Mouse (Mus musculus) hindbrain, postnatal 0 days (tissue): ENCODE measurements around the gene 2010111I01Rik. TPM values are rescaled to one million over a fixed set of nuclear protein-coding genes. Genes with fewer than 3 reads are reported as not detected.

Experiments used
- ATAC-seq: fragments of 200-750 bp; cut with Nextera tagmentation; 2 replicates; pipeline ENCODE4 v1.8.0; 2017; ENCODE audit warnings: mild to moderate bottlenecking, moderate TSS enrichment, moderate library complexity
- DNase-seq: peaks from one replicate; pipeline ENCODE4 v3.0.0-alpha.2; 2015; ENCODE audit warnings: low spot score
- H3K27ac ChIP-seq: fragments of 300-500 bp; sonication (generic); 2 replicates; pipeline ENCODE4 v1.5.1; 2014; ENCODE audit warnings: mild to moderate bottlenecking
- H3K27me3 ChIP-seq: fragments of 300-500 bp; sonication (generic); 2 replicates; pipeline ENCODE4 v1.6.1; 2014; ENCODE audit warnings: low read length, mixed read lengths; ENCODE audit not compliant: insufficient read depth
- H3K36me3 ChIP-seq: fragments of 300-500 bp; sonication (generic); 2 replicates; pipeline ENCODE4 v1.6.1; 2014; ENCODE audit warnings: low read length, mixed read lengths; ENCODE audit not compliant: insufficient read depth
- H3K4me1 ChIP-seq: fragments of 300-500 bp; sonication (generic); 2 replicates; pipeline ENCODE4 v1.6.1; 2014; ENCODE audit warnings: antibody characterized with exemption, low read length, mixed read lengths; ENCODE audit not compliant: insufficient read depth
- H3K4me2 ChIP-seq: fragments of 300-500 bp; sonication (generic); 2 replicates; pipeline ENCODE4 v1.6.1; 2014; ENCODE audit warnings: low read depth, mild to moderate bottlenecking, low read length, moderate library complexity, mixed read lengths
- H3K4me3 ChIP-seq: fragments of 300-500 bp; sonication (generic); 2 replicates; pipeline ENCODE4 v1.5.1; 2014; ENCODE audit warnings: low read length
- H3K9ac ChIP-seq: fragments of 300-500 bp; sonication (generic); replicated peaks from 2 replicates; pipeline ENCODE4 v1.6.1; 2014; ENCODE audit warnings: mild to moderate bottlenecking, low read length, moderate library complexity, mixed read lengths
- H3K9me3 ChIP-seq: fragments of 300-500 bp; sonication (generic); 2 replicates; pipeline ENCODE4 v1.6.1; 2016; ENCODE audit warnings: low read length, mixed read lengths
- CTCF ChIP-seq: IDR thresholded peaks from 2 replicates; pipeline ENCODE4 v1.5.1; 2016; ENCODE audit warnings: antibody characterized with exemption, control low read depth, low read depth
- WGBS: fragments of 180-500 bp; shearing (Covaris S2); extraction: QIAGEN DNeasy Blood & Tissue Kit; methylation state at CpG from one replicate; pipeline ENCODE4 v1.1.7; 2014; 5-methylcytosine and 5-hydroxymethylcytosine counted together
- polyA plus RNA-seq: library from polyadenylated mRNA; unstranded; fragments of >200 nt; fragmentation: Nextera tagmentation; extraction: Ambion mirVana; gene quantifications from 2 replicates; pipeline ENCODE4 v1.2.1, GENCODE M21; 2015
- total RNA-seq: library from RNA; depleted of rRNA; stranded (reverse); fragments of >200 nt; gene quantifications from 2 replicates; pipeline ENCODE4 v1.2.3, GENCODE M21; 2014

2010111I01Rik gene
- total and polyA plus RNA-seq, 2 experiments from 2014 or later, result 15.9 to 29.8 TPM

DNA sequence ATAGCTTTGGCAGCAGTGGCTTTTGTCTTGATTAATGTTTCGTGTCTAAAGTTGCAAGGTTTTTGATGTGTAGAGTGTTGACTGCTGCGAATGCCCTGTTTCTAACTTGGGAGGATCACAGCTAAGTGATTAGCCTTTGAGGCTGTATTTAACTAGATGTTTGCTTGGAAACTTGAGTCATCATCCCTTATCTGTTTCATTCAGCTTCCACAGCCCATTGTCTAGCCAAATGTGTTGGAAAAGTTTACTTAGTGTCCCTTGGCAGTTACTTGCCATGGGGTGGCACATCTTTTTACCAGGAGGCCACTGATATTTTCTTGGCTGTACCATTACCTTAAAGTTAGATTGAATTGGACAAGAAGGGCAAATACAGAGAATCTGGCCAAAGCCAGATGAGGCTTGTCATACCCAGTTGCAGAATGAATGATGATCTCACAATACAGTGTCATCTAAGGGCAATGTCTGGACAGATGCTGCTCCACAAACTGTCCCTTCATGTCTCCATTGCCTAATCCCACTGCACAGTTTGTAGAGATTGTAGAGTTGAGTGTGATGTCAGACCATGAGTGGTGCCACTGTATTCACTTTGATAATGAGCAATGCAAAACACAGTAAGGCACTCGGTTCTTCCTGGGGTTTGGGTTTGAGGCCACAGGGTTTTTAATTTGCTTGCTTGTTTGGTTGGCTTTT, 152.9 kb downstream of the 2010111I01Rik start:
- no peaks in the 10 kb centered on the region for H3K36me3 ChIP-seq
- 87% methylated on average over 3 of the region's 3 CpGs for WGBS
- DNase-seq (no peak), ATAC-seq (no peak)
- H3K4me2 ChIP-seq, result no peak overlapping the region
- no peaks in the 10 kb centered on the region for H3K4me1 ChIP-seq
- H3K27ac ChIP-seq, result no peak overlapping the region
- H3K4me3 ChIP-seq, result no peak overlapping the region
- H3K9ac ChIP-seq, result no peak overlapping the region
- no peaks in the 10 kb centered on the region for H3K27me3 ChIP-seq
- TF ChIP-seq CTCF, result no peak
- no peaks in the 10 kb centered on the region for H3K9me3 ChIP-seq

DNA sequence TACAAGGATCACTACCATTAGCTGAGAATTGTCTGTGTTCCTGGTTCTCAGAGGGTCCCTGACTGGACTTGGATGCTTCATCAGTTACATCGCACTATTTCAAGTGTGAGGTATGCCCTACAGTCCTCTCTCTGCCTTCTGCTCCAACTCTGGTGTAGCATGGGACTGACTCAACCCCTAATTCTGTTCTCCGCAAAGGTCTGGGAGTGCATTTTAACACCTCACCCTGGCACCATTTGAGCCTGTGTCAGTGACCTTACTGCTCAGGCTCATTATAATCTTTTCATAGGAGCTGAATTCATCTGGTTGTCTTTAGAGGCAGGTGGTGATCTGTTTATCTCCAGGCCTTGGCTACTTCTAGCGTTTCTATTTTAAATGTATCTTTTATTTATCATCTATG, 154.0 kb downstream of the 2010111I01Rik start:
- H3K4me1 ChIP-seq, result no peaks in the 10 kb centered on the region
- no peak overlapping the region for H3K4me3 ChIP-seq
- no peak for TF ChIP-seq CTCF
- no peaks in the 10 kb centered on the region for H3K9me3 ChIP-seq
- WGBS, result 90% methylated on average over 3 of the region's 3 CpGs
- H3K36me3 ChIP-seq, result no peaks in the 10 kb centered on the region
- ATAC-seq (no peak), DNase-seq (no peak)
- no peak overlapping the region for H3K4me2 ChIP-seq
- no peak overlapping the region for H3K9ac ChIP-seq
- no peak overlapping the region for H3K27ac ChIP-seq
- no peaks in the 10 kb centered on the region for H3K27me3 ChIP-seq

DNA sequence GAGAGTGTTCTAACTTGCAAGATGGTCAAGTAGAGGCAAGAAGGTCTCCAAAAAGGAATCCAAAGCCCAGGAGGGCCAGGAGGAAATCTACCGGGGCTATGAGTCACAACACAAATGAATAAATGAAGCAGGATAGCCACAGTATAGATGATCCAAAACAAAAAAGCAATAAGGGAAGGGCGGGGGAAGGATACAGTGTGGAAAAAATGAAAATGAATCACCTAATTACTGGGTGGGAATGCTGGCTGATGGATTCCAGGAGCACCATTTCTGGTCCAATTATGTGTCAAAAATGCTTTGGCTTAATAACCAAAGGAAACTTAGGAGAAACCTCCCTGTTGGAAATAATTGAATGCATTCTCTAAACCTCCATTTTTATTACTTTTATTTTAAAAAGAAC, 155.6 kb downstream of the 2010111I01Rik start:
- WGBS, result 90% methylated on average over 2 of the region's 2 CpGs
- H3K27me3 ChIP-seq, result no peaks in the 10 kb centered on the region
- no peak overlapping the region for H3K27ac ChIP-seq
- TF ChIP-seq CTCF, result no peak
- ATAC-seq (no peak), DNase-seq (no peak)
- no peaks in the 10 kb centered on the region for H3K4me1 ChIP-seq
- no peaks in the 10 kb centered on the region for H3K36me3 ChIP-seq
- H3K9ac ChIP-seq, result no peak overlapping the region
- no peak overlapping the region for H3K4me3 ChIP-seq
- no peak overlapping the region for H3K4me2 ChIP-seq
- H3K9me3 ChIP-seq, result no peaks in the 10 kb centered on the region

DNA sequence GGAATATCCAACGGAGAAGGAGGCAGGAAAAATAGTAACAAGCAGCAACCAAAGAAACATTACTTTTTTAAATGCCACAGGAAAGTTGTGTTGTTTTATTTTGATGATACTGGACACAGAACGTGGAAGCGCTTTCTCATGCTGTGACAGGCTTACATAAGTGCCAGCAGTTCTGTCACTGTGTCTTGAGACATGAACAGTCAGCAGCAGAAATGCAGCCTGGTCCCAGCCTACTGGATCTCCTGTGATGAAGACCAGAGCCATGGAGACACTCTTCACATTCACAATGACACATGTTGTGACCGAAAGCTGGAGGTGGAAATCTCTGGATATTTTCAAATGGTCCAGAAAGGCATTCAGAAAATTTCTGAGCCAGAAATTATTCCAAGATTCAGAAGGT, 157.1 kb downstream of the 2010111I01Rik start:
- Histone ChIP-seq H3K27ac (no peak overlapping the region), H3K36me3 (no peaks in the 10 kb centered on the region), H3K9ac (no peak overlapping the region), H3K4me1 (no peaks in the 10 kb centered on the region), H3K4me3 (no peak overlapping the region), H3K27me3 (no peaks in the 10 kb centered on the region), H3K9me3 (no peaks in the 10 kb centered on the region), H3K4me2 (no peak overlapping the region)
- WGBS, result 80% methylated on average over 4 of the region's 4 CpGs
- TF ChIP-seq CTCF, result no peak
- no peak for DNase-seq
- ATAC-seq, result no peak

DNA sequence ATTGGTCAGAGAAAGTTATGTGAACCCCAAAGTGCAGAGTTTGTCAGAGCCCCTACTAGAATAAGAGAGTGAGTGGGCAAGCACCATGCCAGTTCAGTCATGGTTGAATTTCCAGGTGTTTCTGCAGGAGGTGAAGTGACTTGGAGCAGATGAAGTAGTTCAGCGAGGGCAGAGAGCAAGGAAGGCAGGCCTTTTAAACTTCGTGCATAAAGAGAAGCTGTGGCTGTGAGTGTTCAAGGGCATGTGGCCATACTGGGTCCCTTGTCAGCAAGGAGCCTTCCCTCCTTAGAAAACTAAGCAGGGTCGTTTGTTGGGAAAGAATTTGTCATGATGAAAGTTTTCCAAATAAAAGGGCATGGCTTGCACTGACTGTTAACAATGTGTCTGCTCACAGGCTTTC, 161.5 kb downstream of the 2010111I01Rik start:
- Histone ChIP-seq H3K4me2 (no peak overlapping the region), H3K27ac (no peak overlapping the region), H3K4me1 (no peaks in the 10 kb centered on the region), H3K9me3 (peaks cover 7% of the 10 kb centered on the region; the same call in 1 of the 2 replicates), H3K9ac (no peak overlapping the region), H3K4me3 (no peak overlapping the region), H3K36me3 (no peaks in the 10 kb centered on the region), H3K27me3 (no peaks in the 10 kb centered on the region)
- DNase-seq (no peak), ATAC-seq (no peak)
- TF ChIP-seq CTCF, result no peak
- WGBS, result 56% methylated on average over 3 of the region's 3 CpGs

- H3K4me3 ChIP-seq, result no peak overlapping the region
- WGBS, result 97% methylated on average over 1 of the region's 1 CpGs
These were observed 162.8 kb downstream of the 2010111I01Rik start for GRCm38 (mm10) chr13:63127516-63127915.

DNA sequence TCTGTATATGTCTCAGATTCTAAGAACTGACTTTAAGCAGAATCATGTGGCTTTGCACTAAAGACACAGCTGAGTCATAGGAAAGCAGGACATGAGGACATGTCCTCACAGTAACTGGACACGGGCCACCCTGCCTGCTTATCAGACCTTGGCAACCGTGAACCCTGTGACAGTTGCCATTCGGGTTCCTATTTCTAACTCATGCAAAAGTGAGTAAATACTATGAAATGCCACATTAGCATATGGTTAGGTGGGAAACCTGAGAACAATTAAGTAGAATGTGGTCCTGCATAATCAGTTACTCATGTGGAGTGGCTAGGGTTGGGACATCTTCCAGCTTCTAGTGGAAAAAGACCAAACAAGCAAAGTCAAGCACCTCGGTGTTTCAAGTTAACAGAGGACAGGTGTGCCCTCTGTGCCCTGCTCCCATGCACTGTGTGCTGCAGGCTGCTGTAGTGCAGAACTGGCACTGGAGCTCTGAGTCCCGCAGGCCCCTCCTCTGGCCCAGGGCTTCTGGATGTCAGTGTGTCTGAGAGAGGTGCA, 170.3 kb downstream of the 2010111I01Rik start:
- Histone ChIP-seq H3K4me2 (no peak overlapping the region), H3K36me3 (no peaks in the 10 kb centered on the region), H3K9me3 (no peaks in the 10 kb centered on the region), H3K4me1 (no peaks in the 10 kb centered on the region), H3K9ac (no peak overlapping the region), H3K27ac (no peak overlapping the region), H3K27me3 (no peaks in the 10 kb centered on the region), H3K4me3 (no peak overlapping the region)
- no peak for TF ChIP-seq CTCF
- ATAC-seq (no peak), DNase-seq (no peak)
- 83% methylated on average over 5 of the region's 5 CpGs for WGBS

More at GRCm38 (mm10) chr13:63127516-63127915, 162.8 kb downstream of the 2010111I01Rik start:
- Histone ChIP-seq H3K4me2 (no peak overlapping the region), H3K27me3 (no peaks in the 10 kb centered on the region), H3K4me1 (no peaks in the 10 kb centered on the region), H3K9ac (no peak overlapping the region), H3K36me3 (no peaks in the 10 kb centered on the region), H3K27ac (no peak overlapping the region), H3K9me3 (peaks cover 7% of the 10 kb centered on the region; the same call in 1 of the 2 replicates)
- no peak for TF ChIP-seq CTCF
- no peak for ATAC-seq
- no peak for DNase-seq
